Mouse (Mus musculus) olfactory bulb, adult 2 months (tissue): ENCODE data around the gene Gm48551. TPM values are rescaled to one million over a fixed set of nuclear protein-coding genes. Genes with fewer than 3 reads are reported as not detected.

ENCODE experiments used
- H3K27ac ChIP-seq: fragments of 200-500 bp; 2 replicates; pipeline ENCODE4 v1.5.1; 2012; ENCODE audit warnings: low read depth, low read length; ENCODE audit not compliant: insufficient read depth
- H3K4me1 ChIP-seq: fragments of 200-500 bp; 2 replicates; pipeline ENCODE4 v1.6.1; 2012; ENCODE audit warnings: low read length; ENCODE audit not compliant: control insufficient read depth, insufficient read depth
- H3K4me3 ChIP-seq: fragments of 200-500 bp; 2 replicates; pipeline ENCODE4 v1.5.1; 2012; ENCODE audit warnings: mild to moderate bottlenecking, low read depth, low read length, moderate library complexity; ENCODE audit not compliant: insufficient read depth
- CTCF ChIP-seq: fragments of 200-500 bp; IDR thresholded peaks from 2 replicates; pipeline ENCODE4 v1.5.1; 2012; ENCODE audit warnings: low read depth, mild to moderate bottlenecking, low read length, moderate library complexity; ENCODE audit not compliant: insufficient read depth
- POLR2A ChIP-seq: fragments of 200-500 bp; IDR thresholded peaks from 2 replicates; pipeline ENCODE4 v1.6.1; 2012; ENCODE audit warnings: mild to moderate bottlenecking, low read depth, low read length, moderate library complexity; ENCODE audit not compliant: insufficient read depth
- WGBS: fragments of 180-500 bp; shearing (Covaris S2); methylation state at CpG from one replicate; pipeline ENCODE4 v1.1.7; 2018; 5-methylcytosine and 5-hydroxymethylcytosine counted together
- polyA plus RNA-seq: library from polyadenylated mRNA; stranded (reverse); fragments of >200 nt; gene quantifications from 2 replicates; pipeline ENCODE4 v1.2.4, GENCODE M21; 2012; ENCODE audit warnings: low replicate concordance; ENCODE audit not compliant: missing spikeins, insufficient read depth, insufficient read length

Gene Gm48551
- polyA plus RNA-seq, 1 experiment = not detected

DNA sequence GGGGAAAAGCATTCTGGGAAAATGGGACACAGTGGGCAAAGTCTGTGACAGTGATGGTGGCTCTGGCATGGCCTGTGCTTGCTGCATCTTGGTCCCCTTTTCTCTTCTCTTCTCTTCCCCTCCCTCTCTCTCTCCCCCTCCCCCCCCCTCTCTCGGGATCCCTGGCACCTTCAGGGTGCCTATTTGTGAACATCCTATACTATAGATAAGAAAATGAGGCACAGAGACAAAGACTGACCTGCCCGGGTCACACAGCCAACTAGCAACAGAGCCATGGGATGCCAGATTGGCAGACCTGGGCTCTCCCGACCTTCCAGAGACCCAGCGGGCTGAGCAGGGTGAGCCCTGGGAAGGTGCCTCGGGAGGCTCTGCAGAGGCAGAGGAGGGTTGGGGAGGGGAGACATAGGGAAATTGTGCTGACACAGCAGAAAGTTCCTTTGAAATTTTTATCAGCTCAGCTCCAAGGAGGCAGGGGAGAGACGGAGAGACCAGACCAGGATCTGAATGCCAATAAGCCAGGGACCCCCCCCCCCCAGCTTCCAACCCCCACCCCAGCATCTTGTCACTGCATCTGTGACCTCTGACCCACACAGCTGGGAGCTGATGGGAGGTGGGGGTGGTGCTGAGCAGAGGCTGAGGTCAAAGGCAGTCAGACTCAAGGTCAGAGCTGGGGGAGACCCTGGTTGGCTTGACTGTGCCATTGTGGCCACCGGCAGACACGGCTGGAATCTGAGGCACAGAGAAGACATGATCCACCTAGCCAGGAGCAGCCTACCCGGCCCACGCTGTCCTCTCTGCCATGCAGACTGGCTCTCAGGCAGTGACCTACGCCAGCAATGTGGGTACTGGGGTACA is 34.2 kb downstream of the Gm48551 start:
- Histone ChIP-seq H3K27ac (peak overlapping the region; percentile 80; the same call in 1 of the 2 replicates), H3K4me1 (peaks cover 84% of the 10 kb centered on the region), H3K4me3 (no peak overlapping the region)
- 54% methylated on average over 11 of the region's 11 CpGs for WGBS
- TF ChIP-seq POLR2A = no peak
- TF ChIP-seq CTCF = no peak

DNA sequence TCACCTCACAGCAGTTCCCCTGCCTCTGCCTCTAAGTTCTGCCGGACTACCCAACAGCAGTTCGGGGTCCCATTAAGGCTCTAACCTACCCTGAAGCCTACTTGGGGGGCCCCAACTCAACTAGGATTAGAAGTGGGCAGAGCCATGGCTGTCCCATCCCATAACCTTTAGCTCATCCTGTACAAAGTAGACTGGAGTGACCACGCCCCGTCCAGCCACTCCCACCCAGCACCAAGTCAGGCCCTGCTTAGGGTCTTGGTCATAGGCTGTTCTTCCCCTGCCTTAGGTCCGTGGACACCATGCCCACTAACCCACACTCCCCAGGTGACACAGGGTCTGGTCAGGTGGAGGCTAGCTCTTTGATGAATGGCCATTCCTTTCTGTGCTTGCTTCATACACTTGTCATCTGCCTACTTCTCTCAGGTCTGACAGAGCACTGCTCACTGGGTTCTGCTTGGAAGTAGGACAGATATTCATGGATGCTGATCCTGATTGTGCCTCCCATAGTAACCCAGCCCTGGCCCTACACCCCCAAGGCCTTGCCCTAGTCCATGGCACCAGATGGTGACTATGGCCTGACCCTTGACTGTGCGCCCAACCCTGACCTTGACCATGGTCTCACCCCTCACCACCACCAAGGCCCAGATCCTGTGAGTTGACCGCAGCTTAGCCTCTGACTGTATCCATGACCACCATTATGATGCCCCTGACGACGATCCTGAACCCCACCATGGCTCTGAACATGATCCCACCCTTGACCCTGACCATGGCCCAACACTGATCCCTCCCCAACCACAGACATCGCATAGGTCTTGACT is 35.1 kb downstream of the Gm48551 start:
- Histone ChIP-seq H3K4me1 (peaks cover 83% of the 10 kb centered on the region), H3K27ac (0 out of 2 replicates have a peak overlapping the region, but pooled peaks have one; percentile 4), H3K4me3 (no peak overlapping the region)
- 92% methylated on average over 10 of the region's 10 CpGs for WGBS
- no peak for TF ChIP-seq CTCF
- no peak for TF ChIP-seq POLR2A

DNA sequence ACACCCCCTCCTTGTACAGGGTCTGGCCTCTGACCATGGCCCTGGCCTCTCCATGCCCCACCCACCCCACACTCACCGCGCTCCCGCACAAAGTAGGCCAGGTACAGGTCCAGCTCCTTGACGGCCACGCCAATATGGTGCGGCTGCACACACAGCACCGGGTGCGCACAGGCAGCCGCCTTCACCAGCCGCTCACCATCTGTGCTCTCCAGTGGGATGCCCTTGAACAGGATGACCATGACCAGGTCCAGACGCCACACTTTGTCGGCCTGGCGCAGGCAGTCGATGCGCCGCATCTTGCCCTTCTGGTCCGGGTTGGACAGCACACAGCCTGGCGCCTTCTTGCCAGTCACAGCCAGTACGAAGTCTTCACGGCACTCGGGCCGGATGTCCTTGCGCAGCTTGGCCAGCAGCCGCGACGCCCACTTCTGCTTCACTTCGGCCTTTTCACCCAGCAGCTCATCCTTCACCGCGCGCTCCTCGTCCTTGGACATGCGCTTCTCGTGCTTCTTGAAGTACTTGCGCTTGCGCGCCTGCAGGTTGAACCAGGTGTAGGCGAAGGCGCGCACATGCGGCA is 36.0 kb downstream of the Gm48551 start:
- 93% methylated on average over 40 of the region's 40 CpGs for WGBS
- TF ChIP-seq CTCF = no peak
- no peak for TF ChIP-seq POLR2A
- peaks cover 83% of the 10 kb centered on the region for H3K4me1 ChIP-seq

DNA sequence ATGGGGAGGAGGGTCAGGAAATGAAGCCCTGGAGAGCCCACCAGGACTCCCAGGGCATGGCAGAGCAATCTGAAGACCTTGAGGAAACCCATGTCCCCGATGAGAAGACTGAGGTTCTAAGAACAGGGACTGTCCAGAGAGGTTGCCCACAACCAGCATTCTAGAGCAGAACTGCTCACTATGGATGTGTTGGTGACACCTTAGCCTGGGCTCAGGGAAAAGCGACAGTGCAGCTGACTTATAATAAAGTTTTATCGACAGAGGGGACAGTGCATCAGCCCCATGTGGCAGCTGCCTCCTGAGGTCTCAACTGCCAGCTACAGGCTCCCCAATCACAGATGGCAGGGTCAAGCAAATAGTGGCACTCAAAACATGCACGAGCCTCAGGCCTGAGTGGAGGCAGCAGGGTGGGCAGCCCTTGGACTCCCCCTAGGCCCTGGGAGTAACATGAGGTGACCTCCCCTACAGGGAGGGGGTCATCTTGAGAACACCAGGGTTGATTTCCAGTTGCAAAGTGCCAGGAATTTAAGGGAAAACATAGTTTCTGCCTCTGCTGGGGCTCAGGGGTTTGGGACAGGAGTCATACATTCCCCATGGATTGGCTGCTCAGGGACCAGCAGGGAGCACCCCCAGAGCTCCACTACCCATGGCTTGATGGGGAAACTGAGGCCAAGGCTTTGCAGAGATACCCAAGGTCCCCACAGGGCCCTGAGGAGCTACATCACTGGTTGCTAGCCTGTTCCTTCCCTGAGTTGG is 37.0 kb downstream of the Gm48551 start:
- TF ChIP-seq POLR2A = no peak
- TF ChIP-seq CTCF = no peak
- Histone ChIP-seq H3K4me1 (peaks cover 84% of the 10 kb centered on the region), H3K27ac (no peak overlapping the region), H3K4me3 (no peak overlapping the region)
- 72% methylated on average over 4 of the region's 4 CpGs for WGBS

More for the DNA sequence above, 36.0 kb downstream of the Gm48551 start:
- Histone ChIP-seq H3K4me3 (no peak overlapping the region), H3K27ac (no peak overlapping the region)

DNA sequence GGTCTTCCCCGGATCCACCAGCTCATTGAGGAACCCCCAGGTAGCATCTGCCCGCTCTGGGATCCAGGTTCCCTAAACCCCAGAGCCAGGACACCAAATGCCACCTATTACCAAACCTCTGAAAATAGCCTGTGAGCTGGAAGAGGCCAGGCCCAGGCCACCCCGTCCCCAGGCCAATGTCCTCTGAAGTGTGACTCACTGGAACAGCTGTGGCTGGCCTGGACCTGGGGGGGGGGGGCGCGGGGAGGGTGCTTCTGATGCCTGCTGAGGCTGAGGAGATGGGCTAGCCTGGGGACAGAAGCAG is 37.5 kb downstream of the Gm48551 start:
- H3K4me3 ChIP-seq = no peak overlapping the region
- no peak overlapping the region for H3K27ac ChIP-seq
- peaks cover 84% of the 10 kb centered on the region for H3K4me1 ChIP-seq
- WGBS = 81% methylated on average over 5 of the region's 5 CpGs
- no peak for TF ChIP-seq CTCF
- no peak for TF ChIP-seq POLR2A

DNA sequence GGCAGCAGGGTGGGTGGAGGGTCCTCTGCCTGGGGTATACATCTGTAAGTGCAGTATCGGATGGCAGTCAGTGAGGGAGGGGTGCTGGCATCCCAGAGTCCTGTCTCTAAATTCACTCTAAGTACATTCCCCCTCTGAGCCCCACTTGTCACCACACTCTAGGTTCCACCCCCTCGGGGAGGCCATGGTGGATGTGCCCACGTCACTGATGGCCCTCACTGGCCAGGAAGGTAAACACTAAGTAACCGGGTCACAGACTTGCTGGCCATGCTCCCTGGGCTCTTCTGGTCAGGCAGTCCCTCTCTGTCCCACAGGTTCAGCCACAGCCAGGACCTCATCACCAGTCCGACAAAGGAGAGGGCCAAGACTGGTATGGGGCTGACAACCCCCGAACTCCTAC is 37.9 kb downstream of the Gm48551 start:
- Histone ChIP-seq H3K4me1 (peaks cover 83% of the 10 kb centered on the region), H3K4me3 (no peak overlapping the region), H3K27ac (no peak overlapping the region)
- 61% methylated on average over 6 of the region's 6 CpGs for WGBS
- TF ChIP-seq POLR2A = no peak
- no peak for TF ChIP-seq CTCF

DNA sequence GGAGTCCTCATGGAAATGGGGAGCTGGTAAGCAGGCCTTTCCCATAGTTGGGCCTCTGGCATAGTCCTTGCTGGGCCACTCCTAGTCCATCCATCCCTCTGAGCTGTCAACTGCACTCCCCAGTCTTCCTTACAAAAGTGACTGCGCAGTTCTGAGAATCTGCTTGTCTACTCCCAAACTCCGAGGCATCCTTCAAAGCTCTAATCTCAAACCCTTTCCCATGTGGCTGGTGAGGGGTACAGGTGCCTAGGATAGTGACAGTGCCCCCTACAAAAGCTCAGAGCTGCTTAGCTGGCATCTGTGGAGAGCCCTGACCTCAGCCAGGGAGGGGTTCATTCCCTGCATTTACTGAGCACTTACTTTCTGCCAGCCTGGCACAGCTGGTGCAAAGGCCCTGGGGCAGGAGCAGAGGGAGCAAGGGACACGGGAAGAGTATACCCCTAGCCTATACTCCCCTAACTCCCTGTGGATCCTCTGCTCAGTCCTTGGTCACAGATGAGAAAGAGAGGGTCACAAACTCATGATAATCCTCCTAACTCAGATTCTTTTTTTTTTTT is 38.5 kb downstream of the Gm48551 start:
- WGBS = 80% methylated on average over 3 of the region's 3 CpGs

DNA sequence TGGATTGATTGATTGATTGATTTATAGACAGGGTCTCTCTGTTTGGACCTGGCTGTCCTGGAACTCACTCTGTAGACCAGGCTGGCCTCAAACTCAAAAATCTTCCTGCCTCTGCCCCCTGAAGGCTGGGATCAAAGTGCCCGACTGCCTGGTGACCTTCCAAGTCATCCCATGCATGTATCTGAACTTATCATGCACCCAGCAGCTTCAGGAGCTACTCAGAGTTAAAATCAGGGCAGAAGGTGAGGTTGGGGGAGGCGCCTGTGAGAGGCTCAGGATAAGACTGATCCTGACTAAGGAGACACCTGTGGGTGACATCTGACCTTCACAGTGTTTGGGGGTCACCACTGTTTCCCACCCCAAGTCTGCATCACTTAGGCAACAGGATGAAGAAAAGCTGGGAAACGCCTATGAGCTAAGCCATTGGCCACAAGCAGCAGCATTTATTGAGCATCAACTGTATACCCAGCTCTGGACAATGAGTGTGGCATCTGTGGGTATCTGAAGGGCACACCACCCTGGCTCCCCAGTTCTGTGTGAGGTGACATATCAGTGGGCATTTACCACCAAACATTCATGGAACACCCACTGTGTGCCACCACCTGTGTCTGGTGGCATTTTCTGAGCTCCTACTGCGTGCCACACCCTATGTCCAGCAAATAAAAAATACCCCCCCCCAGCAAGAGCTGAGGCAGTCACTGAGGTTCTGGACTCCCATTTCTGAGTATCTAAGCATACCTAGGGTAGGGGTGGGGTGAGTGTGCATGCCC is 39.4 kb downstream of the Gm48551 start:
- H3K27ac ChIP-seq = no peak overlapping the region

More for the DNA sequence above, 38.5 kb downstream of the Gm48551 start:
- no peak overlapping the region for H3K27ac ChIP-seq
- H3K4me3 ChIP-seq = no peak overlapping the region
- TF ChIP-seq POLR2A (no peak), CTCF (no peak)
- H3K4me1 ChIP-seq = peaks cover 81% of the 10 kb centered on the region

More for the DNA sequence above, 39.4 kb downstream of the Gm48551 start:
- WGBS = 80% methylated on average over 4 of the region's 4 CpGs
- Histone ChIP-seq H3K4me3 (no peak overlapping the region; the same call in 1 of the 2 replicates), H3K4me1 (peaks cover 72% of the 10 kb centered on the region)
- TF ChIP-seq POLR2A = no peak
- no peak for TF ChIP-seq CTCF
